Mouse (Mus musculus) bone marrow macrophage, adult 2 months (primary cell): ENCODE results near the gene Wdr64.

Experiments used
- CTCF ChIP-seq: IDR thresholded peaks from 2 replicates; pipeline ENCODE4 v1.5.1; 2012; ENCODE audit warnings: low read depth, mild to moderate bottlenecking, low read length, moderate library complexity
- POLR2A ChIP-seq: IDR thresholded peaks from 2 replicates; pipeline ENCODE4 v1.6.1; 2012; ENCODE audit warnings: mild to moderate bottlenecking, low read depth, low read length, borderline replicate concordance

- TF ChIP-seq CTCF (no peak), POLR2A (no peak)
Observed at GRCm38 (mm10) chr1:175699796-175700195, 1.4 kb downstream of the Wdr64 start.
